Mouse (Mus musculus) ovary, postnatal 14 days (tissue): ENCODE measurements at regions not wholly inside any gene's neighbourhood (a gene's known extent, or its start where the extent isn't known, plus 50 kb on each side); places are given as distances from the start of the nearest gene placed in this dataset.

Source experiments
- DNase-seq: peaks from one replicate; pipeline ENCODE4 v3.0.0; 2022; ENCODE audit warnings: low spot score

GRCm38 (mm10) chr3:52196936-52197246 is 71.2 kb upstream of the Foxo1 start:
- no peak for DNase-seq

DNA sequence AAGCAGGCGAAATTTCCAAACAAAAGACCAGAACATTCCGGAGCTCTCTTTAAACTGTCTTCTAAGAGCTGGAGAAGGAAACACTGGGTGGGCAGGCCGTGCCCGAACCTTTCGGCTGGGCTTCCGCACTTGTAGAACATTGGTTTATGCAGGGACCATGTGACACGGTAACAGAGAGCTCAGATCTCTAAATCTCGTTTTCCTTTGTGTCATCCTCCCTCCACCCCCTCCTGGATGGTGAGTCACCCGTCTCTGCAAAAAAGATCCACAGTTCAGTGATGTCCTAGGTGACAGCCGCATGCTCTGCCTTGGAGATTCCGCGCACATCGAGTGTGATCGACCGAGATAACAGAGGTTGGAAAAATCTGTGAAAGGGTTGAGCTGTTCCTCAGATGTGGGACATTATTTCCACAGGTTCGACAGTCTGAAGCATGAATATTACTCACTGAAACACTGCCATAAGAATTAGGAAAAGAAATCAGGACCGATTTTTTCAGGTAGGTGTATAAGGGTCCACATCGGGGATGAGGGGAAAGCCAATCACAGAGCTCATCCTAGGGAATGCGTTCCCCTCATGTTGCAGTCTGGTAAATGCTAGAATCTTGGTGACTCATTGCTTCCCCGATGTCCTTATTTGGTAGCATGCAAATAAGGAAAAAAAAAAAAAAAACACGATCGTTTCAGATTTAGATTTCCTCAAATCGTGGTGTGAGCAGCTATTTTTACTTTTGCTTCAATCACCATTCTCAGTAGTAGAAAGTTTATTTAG is 70.0 kb upstream of the Foxo1 start:
- DNase-seq: no peak

DNA sequence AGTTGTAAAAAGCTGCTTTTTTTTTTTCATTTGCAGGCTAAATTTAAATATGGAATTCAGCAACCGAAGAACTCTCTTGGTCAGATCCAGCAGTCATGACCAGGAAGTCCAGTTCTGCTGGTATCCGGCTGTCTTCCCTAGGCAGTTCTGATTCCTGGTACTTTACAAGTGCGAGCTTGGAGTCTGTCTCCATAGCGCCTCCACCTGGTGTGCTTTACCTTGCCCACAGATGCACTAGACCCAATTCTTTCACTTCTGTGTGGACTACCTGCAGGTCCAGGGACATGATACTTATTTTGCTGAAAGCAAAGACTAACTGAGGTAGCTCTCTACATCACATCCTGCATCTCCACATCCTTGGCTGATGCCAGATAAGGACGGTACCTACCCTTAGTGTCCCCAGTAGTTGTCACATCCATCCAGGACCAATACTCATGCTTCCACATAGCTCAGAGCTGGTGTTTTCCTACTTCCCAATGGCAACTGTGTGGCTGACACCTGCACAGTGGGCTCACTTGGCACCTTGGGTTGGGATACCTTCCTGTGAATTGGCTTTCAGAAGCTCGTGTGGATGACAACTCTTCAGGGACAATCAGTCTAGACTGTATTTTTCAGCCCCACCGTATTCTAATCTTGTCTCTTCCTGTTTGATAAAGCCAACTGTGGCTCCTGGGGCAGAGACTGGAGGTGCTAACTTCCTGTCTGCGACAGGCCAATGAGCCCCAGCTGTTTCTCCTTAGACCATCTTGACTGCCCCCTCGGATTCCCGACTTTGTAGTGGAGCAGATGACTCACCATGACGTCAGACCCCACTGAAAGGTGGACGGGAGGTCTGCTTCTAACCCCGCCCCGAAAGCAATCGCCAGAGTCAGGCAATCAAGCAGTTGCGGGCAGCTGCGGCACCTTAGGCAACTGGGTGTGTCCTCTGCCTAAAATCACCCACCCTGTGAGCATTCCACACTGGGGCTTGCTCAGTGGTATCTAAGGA is 69.1 kb upstream of the Foxo1 start:
- DNase-seq: no peak

DNA sequence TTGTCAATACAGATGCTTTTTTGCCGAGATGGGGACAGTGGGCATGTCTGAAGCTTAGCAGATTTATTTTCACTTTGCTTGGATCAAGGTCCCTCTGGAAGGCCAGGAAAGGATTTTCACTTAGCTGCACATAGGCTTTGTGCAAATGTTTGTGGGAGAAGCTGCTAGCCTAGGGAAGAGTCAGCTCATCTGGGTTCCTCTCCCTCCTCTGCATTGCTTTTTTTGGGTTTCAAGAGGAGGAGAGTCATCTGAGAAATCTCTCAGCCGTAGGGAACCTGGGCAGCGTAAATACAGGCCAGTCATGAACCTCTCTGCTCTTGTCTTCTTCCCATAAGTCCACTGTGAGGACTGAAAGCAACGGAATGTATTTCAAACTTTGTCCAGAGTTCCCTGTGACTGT is 68.0 kb upstream of the Foxo1 start:
- no peak for DNase-seq

DNA sequence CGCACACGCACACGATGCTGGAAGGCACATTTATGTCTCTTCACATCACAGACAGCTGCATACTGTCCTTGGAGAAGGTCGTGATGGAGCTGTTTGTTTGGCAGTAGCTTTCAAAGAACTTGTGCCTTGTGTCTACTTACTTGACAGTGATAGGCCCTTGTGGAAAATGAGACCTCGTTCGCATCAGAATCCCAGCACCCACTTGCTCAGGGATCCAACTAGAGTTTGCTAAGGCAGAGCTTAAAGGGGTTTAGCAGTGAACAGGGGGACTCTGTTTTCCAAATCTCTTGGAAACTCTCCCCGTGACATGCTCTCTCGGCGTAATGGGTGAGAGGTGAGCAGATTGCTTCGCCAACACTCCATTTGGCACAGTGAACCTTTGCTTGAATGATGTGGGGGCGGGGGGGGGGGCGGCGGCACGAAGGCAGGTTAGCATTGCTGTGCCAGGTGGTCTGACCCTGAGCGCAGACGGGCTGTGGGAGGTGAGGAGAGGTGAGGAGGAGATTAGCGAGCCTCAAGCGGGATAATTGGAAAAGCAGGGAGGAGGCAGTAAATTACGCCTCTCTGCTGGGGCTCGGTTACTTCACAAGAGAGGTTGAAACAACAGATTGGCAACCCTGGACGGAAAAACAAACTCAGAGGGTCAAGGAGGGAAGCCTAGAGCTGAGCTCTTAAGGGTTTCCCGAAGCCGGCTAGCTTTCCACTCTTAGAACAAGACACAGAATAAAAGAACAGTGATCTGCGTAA is 57.4 kb upstream of the Foxo1 start:
- no peak for DNase-seq

DNA sequence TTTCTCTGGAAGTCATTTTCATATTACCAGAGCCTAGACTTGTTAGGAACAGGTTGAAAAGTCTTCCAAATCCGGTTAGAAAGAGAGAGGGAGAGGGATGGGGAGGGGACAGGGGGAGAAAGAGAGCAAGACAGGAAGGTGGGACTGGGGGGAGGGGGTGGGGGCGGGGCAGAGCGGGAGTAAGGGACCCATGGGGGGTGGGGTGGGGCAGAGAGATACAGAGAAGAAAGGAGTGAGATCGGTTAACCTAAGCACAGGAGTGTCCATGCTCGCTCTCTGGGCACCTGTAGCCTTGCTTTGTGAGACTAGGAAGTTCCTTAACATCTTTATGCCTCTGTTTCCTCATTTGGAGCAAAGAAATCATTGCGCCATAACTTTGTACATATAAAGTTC is 56.8 kb upstream of the Foxo1 start:
- no peak for DNase-seq

DNA sequence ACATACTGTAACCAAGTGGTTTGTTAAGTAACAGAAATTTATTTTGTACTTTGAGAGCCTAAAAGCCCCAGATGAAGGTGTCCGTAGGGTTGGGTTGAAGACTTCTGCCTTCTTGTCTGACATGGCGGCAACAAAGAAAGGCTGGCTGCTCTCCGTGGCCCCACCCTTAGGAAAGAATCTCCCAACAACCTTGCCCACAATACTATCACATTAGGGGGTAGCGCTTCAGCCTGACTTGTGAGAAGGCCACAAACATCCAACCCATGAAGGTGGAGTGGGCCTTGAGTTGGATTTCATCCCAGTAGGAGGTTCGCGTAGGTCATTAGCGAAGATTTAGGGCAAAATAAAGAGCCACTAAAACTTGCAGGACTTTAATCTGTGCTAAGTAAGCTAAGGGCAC is 54.0 kb upstream of the Foxo1 start:
- no peak for DNase-seq

DNA sequence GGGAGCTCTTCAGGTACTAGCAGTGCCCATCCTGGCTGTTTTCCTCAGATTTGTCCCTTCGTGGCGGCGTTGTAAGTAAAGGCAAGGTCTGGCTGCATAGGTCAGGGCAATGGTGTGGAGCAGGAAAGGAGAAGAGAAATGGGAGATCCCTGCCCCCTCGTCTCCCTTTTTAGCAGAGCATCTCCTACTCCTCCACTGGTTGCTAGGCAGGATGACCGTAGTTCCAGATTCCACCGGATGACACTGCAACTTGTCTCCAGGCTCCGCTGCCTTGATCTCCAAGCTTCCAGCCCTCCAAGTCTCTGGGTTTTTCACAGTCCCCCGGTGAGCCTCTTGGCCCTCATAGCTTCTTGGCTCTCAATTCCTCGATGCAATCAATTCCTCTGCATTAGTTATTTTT is 53.1 kb upstream of the Foxo1 start:
- DNase-seq: no peak
